Mouse (Mus musculus): ENCODE measurements around the gene Vmn2r27. TPM values are rescaled to one million over a fixed set of nuclear protein-coding genes. Genes with fewer than 3 reads are reported as not detected.

Gene Vmn2r27
- polyA plus RNA-seq, 1 experiment from 2014 or later: not detected

GRCm38 (mm10) chr6:124168499-124169257 is 63.0 kb downstream of the Vmn2r27 start:
- ATAC-seq (ENCODE audit: low FRiP score) (no peak), DNase-seq (ENCODE audit: low spot score) (no peak)
- 79% methylated on average over 3 of the region's 3 CpGs for WGBS
- Histone ChIP-seq H3K4me3 (replicated peaks; ENCODE audit: low read length) (no peak overlapping the region), H3K4me1 (replicated peaks; ENCODE audit: control insufficient read depth, insufficient read depth, low read length) (no peaks in the 10 kb centered on the region), H3K9me3 (ENCODE audit: control insufficient read depth, low read length) (no peaks in the 10 kb centered on the region), H3K27ac (no peak overlapping the region), H3K27me3 (ENCODE audit: control insufficient read depth, insufficient read depth, low read length) (no peaks in the 10 kb centered on the region), H3K9ac (no peak overlapping the region), H3K36me3 (replicated peaks; ENCODE audit: control insufficient read depth, insufficient read depth) (no peaks in the 10 kb centered on the region), H3K4me2 (replicated peaks) (no peak overlapping the region)

- ATAC-seq (ENCODE audit: low FRiP score) (no peak), DNase-seq (ENCODE audit: low spot score) (no peak)
- H3K4me1 ChIP-seq (replicated peaks; ENCODE audit: control insufficient read depth, insufficient read depth, low read length): no peaks in the 10 kb centered on the region
- H3K9ac ChIP-seq: no peak overlapping the region
- H3K27ac ChIP-seq: no peak overlapping the region
- H3K4me3 ChIP-seq (replicated peaks; ENCODE audit: low read length): no peak overlapping the region
- H3K4me2 ChIP-seq (replicated peaks): no peak overlapping the region
- 92% methylated on average over 2 of the region's 2 CpGs for WGBS
- no peaks in the 10 kb centered on the region for H3K36me3 ChIP-seq (replicated peaks; ENCODE audit: control insufficient read depth, insufficient read depth)
- no peaks in the 10 kb centered on the region for H3K27me3 ChIP-seq (ENCODE audit: control insufficient read depth, insufficient read depth, low read length)
- no peaks in the 10 kb centered on the region for H3K9me3 ChIP-seq (ENCODE audit: control insufficient read depth, low read length)
Measured at GRCm38 (mm10) chr6:124166596-124166995, 65.1 kb downstream of the Vmn2r27 start.

GRCm38 (mm10) chr6:124149808-124150207 is 81.8 kb downstream of the Vmn2r27 start:
- no peaks in the 10 kb centered on the region for H3K36me3 ChIP-seq (replicated peaks; ENCODE audit: control insufficient read depth, insufficient read depth)
- H3K9me3 ChIP-seq (ENCODE audit: control insufficient read depth, low read length): no peaks in the 10 kb centered on the region
- WGBS: 64% methylated on average over 1 of the region's 1 CpGs
- no peak overlapping the region for H3K27ac ChIP-seq
- H3K4me1 ChIP-seq (replicated peaks; ENCODE audit: control insufficient read depth, insufficient read depth, low read length): no peaks in the 10 kb centered on the region
- ATAC-seq (ENCODE audit: low FRiP score) (no peak), DNase-seq (ENCODE audit: low spot score) (no peak)
- no peak overlapping the region for H3K4me3 ChIP-seq (replicated peaks; ENCODE audit: low read length)
- no peak overlapping the region for H3K9ac ChIP-seq
- no peak overlapping the region for H3K4me2 ChIP-seq (replicated peaks)
- no peaks in the 10 kb centered on the region for H3K27me3 ChIP-seq (ENCODE audit: control insufficient read depth, insufficient read depth, low read length)

Other genes with a start within 250 kb of the Vmn2r27 start
- not detected in 2 replicates for gene Vmn2r26, start 207.3 kb downstream of the Vmn2r27 start, polyA plus RNA-seq (2014; fragmentation: Nextera tagmentation; extraction: Ambion mirVana)
- gene Cd163, start 72.8 kb upstream of the Vmn2r27 start, polyA plus RNA-seq (2014; fragmentation: Nextera tagmentation; extraction: Ambion mirVana): 0.27 and 0.67 TPM in 2 replicates
- gene Pex5, start 183.2 kb upstream of the Vmn2r27 start, polyA plus RNA-seq (2014; fragmentation: Nextera tagmentation; extraction: Ambion mirVana): 51.7 and 58.6 TPM in 2 replicates
- 94.2 and 110 TPM in 2 replicates for gene Clstn3, start 232.9 kb upstream of the Vmn2r27 start, polyA plus RNA-seq (2014; fragmentation: Nextera tagmentation; extraction: Ambion mirVana)

Measured in hindbrain, embryonic 14.5 days (tissue).